Mouse (Mus musculus): ENCODE data around the gene Plcl1.

GRCm38 (mm10) chr1:55666798-55667197 lies 261.1 kb downstream of the Plcl1 start:
- no peak for TF ChIP-seq CTCF (IDR thresholded peaks at IDR 0.05; ENCODE audit: control insufficient read depth, insufficient read depth, insufficient replicate concordance, low read depth, low read length)
- no peak for TF ChIP-seq POLR2A (IDR thresholded peaks at IDR 0.05; ENCODE audit: control insufficient read depth, low read depth, low read length)

Data from testis, adult 2 months (tissue).